Mouse (Mus musculus) kidney, embryonic 16.5 days (tissue): ENCODE measurements around the gene Cftr. TPM values are rescaled to one million over a fixed set of nuclear protein-coding genes. Genes with fewer than 3 reads are reported as not detected.

Experiments
- ATAC-seq: fragments of 200-750 bp; cut with Nextera tagmentation; 2 replicates; pipeline ENCODE4 v1.8.0; 2017; ENCODE audit warnings: moderate TSS enrichment; ENCODE audit not compliant: low FRiP score, low TSS enrichment
- H3K27ac ChIP-seq: fragments of 300-500 bp; sonication (generic); 2 replicates; pipeline ENCODE4 v1.5.1; 2014; ENCODE audit warnings: low read length
- H3K27me3 ChIP-seq: fragments of 300-500 bp; sonication (generic); 2 replicates; pipeline ENCODE4 v1.6.1; 2014; ENCODE audit warnings: low read length, control low read depth, mixed read lengths; ENCODE audit not compliant: insufficient read depth
- H3K36me3 ChIP-seq: fragments of 300-500 bp; sonication (generic); 2 replicates; pipeline ENCODE4 v1.6.1; 2014; ENCODE audit warnings: low read length, control low read depth, mixed read lengths; ENCODE audit not compliant: insufficient read depth
- H3K4me1 ChIP-seq: fragments of 300-500 bp; sonication (generic); 2 replicates; pipeline ENCODE4 v1.6.1; 2014; ENCODE audit warnings: low read length, control low read depth, mixed read lengths; ENCODE audit not compliant: insufficient read depth
- H3K4me2 ChIP-seq: fragments of 300-500 bp; sonication (generic); replicated peaks from 2 replicates; pipeline ENCODE4 v1.6.1; 2014; ENCODE audit warnings: low read depth, low read length
- H3K4me3 ChIP-seq: fragments of 300-500 bp; sonication (generic); 2 replicates; pipeline ENCODE4 v1.5.1; 2014; ENCODE audit warnings: mild to moderate bottlenecking, low read length
- H3K9ac ChIP-seq: fragments of 300-500 bp; sonication (generic); replicated peaks from 2 replicates; pipeline ENCODE4 v1.6.1; 2014; ENCODE audit warnings: low read length
- H3K9me3 ChIP-seq: fragments of 300-500 bp; sonication (generic); 2 replicates; pipeline ENCODE4 v1.6.1; 2016; ENCODE audit warnings: low read length, control low read depth
- WGBS: fragments of 180-500 bp; shearing (Covaris S2); extraction: QIAGEN DNeasy Blood & Tissue Kit; methylation state at CpG from one replicate; pipeline ENCODE4 v1.1.7; 2014; 5-methylcytosine and 5-hydroxymethylcytosine counted together
- polyA plus RNA-seq: library from polyadenylated mRNA; unstranded; fragments of >200 nt; fragmentation: Nextera tagmentation; extraction: Ambion mirVana; gene quantifications from 2 replicates; pipeline ENCODE4 v1.2.1, GENCODE M21; 2015

Gene Cftr
- polyA plus RNA-seq, 1 experiment from 2014 or later: 4.8 TPM

DNA sequence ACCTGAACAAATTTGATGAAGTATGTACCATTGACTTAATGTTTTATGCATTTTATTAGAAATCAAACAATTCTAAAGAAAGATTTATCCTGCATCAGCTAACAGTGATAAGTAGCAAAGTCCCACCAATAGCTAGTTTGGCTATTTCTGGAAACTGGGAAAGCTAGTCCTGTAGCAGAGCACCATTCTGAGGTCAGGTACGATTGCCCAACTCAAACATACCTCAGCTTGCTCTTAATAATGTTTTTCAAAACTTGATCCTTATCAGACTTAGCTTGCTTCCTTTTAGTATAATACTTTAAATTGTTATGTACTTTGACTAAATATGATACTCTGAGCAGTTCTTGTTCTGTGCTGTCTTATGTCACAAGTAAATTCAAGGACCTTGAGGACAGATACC is 50.2 kb downstream of the Cftr start:
- Histone ChIP-seq H3K4me1 (no peaks in the 10 kb centered on the region), H3K4me2 (no peak overlapping the region), H3K9me3 (no peaks in the 10 kb centered on the region), H3K27ac (no peak overlapping the region), H3K27me3 (no peaks in the 10 kb centered on the region), H3K9ac (no peak overlapping the region), H3K36me3 (no peaks in the 10 kb centered on the region), H3K4me3 (no peak overlapping the region)
- ATAC-seq: no peak
- WGBS: 67% methylated on average over 1 of the region's 1 CpGs

GRCm38 (mm10) chr6:18223206-18223605 is 52.7 kb downstream of the Cftr start:
- Histone ChIP-seq H3K27me3 (no peaks in the 10 kb centered on the region), H3K9me3 (no peaks in the 10 kb centered on the region), H3K4me2 (no peak overlapping the region), H3K27ac (no peak overlapping the region), H3K9ac (no peak overlapping the region), H3K36me3 (no peaks in the 10 kb centered on the region), H3K4me1 (no peaks in the 10 kb centered on the region), H3K4me3 (no peak overlapping the region)
- no peak for ATAC-seq
- 96% methylated on average over 4 of the region's 4 CpGs for WGBS

DNA sequence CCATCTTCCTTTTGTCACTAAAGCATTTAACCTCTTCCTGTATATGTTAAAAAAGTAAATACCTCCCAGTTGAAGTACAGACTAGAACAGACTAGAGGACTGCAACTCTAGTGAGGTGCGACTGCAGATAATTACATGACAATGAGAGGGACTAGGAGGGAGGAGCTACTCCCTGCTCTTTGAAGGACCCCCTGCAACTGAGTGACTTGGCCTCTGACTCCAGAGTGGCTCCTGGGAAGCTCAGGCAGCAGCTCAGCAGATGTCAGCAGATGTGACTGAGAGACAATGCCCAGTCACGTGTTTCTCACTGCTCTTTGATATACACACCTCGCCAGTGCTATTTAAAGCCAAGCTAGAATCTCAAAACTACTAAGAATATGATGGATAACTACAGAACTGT is 54.7 kb downstream of the Cftr start:
- no peaks in the 10 kb centered on the region for H3K4me1 ChIP-seq
- 17% methylated on average over 3 of the region's 3 CpGs for WGBS
- no peak overlapping the region for H3K9ac ChIP-seq
- H3K27ac ChIP-seq: no peak overlapping the region
- no peak overlapping the region for H3K4me2 ChIP-seq
- H3K27me3 ChIP-seq: no peaks in the 10 kb centered on the region
- no peak for ATAC-seq
- H3K36me3 ChIP-seq: no peaks in the 10 kb centered on the region
- H3K9me3 ChIP-seq: no peaks in the 10 kb centered on the region
- no peak overlapping the region for H3K4me3 ChIP-seq

GRCm38 (mm10) chr6:18246495-18246894 is 76.0 kb downstream of the Cftr start:
- 59% methylated on average over 1 of the region's 1 CpGs for WGBS
- no peak overlapping the region for H3K9ac ChIP-seq
- no peak overlapping the region for H3K4me2 ChIP-seq
- ATAC-seq: no peak
- H3K27me3 ChIP-seq: no peaks in the 10 kb centered on the region
- H3K4me3 ChIP-seq: no peak overlapping the region
- H3K36me3 ChIP-seq: no peaks in the 10 kb centered on the region
- peaks cover 2% of the 10 kb centered on the region; the same call in 1 of the 2 replicates for H3K4me1 ChIP-seq
- no peaks in the 10 kb centered on the region for H3K9me3 ChIP-seq
- no peak overlapping the region for H3K27ac ChIP-seq

DNA sequence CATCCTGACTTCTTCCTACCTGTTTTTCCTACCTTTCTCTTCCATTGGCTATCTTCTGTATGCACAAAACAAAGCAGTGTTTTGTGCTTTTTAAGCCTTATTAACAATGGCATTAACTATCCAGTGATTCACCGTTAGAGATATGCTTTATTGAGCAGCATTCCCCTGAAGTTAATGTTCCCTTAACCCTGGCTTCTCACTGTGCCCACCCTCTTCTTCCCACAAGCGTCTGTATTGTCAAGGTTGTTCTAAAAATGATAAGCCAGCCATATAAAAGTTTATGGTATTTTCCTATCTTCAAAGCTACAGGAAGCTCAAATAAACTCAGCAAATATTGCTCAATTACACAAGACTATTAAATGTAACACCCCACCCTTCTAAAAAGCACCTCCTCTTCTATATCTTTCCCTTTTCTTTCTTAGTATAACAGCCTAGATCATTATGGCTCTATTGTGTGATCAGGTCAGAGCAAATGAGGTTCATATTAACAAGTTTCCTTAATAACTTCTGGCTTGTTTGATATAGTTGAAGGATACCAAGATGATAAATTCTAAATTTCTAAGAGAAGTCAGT is 77.5 kb downstream of the Cftr start:
- H3K36me3 ChIP-seq: no peaks in the 10 kb centered on the region
- H3K4me1 ChIP-seq: peaks cover 2% of the 10 kb centered on the region; the same call in 1 of the 2 replicates
- 19% methylated on average over 2 of the region's 2 CpGs for WGBS
- no peak overlapping the region for H3K4me3 ChIP-seq
- H3K4me2 ChIP-seq: no peak overlapping the region
- no peak for ATAC-seq
- H3K9ac ChIP-seq: no peak overlapping the region
- H3K9me3 ChIP-seq: no peaks in the 10 kb centered on the region
- no peaks in the 10 kb centered on the region for H3K27me3 ChIP-seq
- no peak overlapping the region for H3K27ac ChIP-seq

- 15% methylated on average over 4 of the region's 4 CpGs for WGBS
Measured at GRCm38 (mm10) chr6:18248464-18248863, 78.0 kb downstream of the Cftr start.

DNA sequence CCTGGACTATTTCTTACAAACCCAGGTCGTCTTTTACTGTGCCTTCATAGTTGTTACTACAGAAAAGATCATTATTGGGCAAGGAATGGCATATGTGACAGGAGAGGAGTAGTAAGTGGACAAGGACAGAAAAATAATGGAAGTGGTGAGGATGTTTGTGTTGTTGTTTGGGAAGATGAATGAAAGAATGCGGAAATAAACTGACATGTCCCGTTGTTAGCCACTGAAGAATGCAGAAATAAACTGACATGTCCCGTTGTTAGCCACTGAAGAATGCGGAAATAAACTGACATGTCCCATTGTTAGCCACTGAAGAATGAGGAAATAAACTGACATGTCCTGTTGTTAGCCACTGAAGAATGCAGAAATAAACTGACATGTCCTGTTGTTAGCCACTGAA is 84.1 kb downstream of the Cftr start:
- Histone ChIP-seq H3K27me3 (no peaks in the 10 kb centered on the region), H3K9ac (no peak overlapping the region), H3K27ac (no peak overlapping the region), H3K36me3 (no peaks in the 10 kb centered on the region), H3K4me2 (no peak overlapping the region), H3K4me1 (peaks cover 2% of the 10 kb centered on the region; the same call in 1 of the 2 replicates), H3K4me3 (no peak overlapping the region), H3K9me3 (no peaks in the 10 kb centered on the region)
- no peak for ATAC-seq
- 72% methylated on average over 5 of the region's 5 CpGs for WGBS

More at GRCm38 (mm10) chr6:18248464-18248863, 78.0 kb downstream of the Cftr start:
- Histone ChIP-seq H3K4me1 (peaks cover 2% of the 10 kb centered on the region; the same call in 1 of the 2 replicates), H3K27ac (no peak overlapping the region), H3K27me3 (no peaks in the 10 kb centered on the region), H3K9me3 (no peaks in the 10 kb centered on the region), H3K4me3 (no peak overlapping the region), H3K4me2 (no peak overlapping the region), H3K36me3 (no peaks in the 10 kb centered on the region), H3K9ac (no peak overlapping the region)
- ATAC-seq: no peak

GRCm38 (mm10) chr6:18270983-18271382 is 100.5 kb downstream of the Cftr start:
- no peaks in the 10 kb centered on the region for H3K4me1 ChIP-seq
- no peak overlapping the region for H3K4me3 ChIP-seq
- H3K36me3 ChIP-seq: no peaks in the 10 kb centered on the region
- no peaks in the 10 kb centered on the region for H3K27me3 ChIP-seq
- H3K27ac ChIP-seq: no peak overlapping the region
- no peaks in the 10 kb centered on the region for H3K9me3 ChIP-seq
- no peak overlapping the region for H3K4me2 ChIP-seq
- ATAC-seq: no peak
- 47% methylated on average over 1 of the region's 1 CpGs for WGBS
- H3K9ac ChIP-seq: no peak overlapping the region

DNA sequence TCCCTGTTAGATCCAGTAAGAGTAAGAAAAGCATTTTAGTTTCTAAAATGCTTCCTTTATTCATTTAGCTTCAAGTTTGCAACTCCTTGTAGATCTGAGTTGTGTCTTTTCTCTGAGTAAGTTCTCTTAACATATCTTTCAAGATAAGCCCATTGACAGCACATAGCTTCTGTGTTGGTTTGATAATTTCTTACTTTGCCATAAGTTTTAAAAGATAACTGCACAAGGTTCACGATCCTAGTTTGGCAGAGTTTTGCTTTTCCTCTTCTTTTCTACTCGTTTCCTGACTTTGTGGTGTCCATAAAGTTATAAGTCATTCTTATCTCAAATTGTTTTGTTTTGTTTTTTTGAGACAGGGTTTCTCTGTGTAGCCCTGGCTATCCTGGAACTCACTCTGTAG is 130.3 kb downstream of the Cftr start:
- H3K4me1 ChIP-seq: no peaks in the 10 kb centered on the region
- 62% methylated on average over 2 of the region's 2 CpGs for WGBS
- no peaks in the 10 kb centered on the region for H3K27me3 ChIP-seq
- no peak overlapping the region for H3K4me3 ChIP-seq
- H3K36me3 ChIP-seq: no peaks in the 10 kb centered on the region
- no peaks in the 10 kb centered on the region for H3K9me3 ChIP-seq
- no peak for ATAC-seq
- no peak overlapping the region for H3K9ac ChIP-seq
- no peak overlapping the region for H3K27ac ChIP-seq
- H3K4me2 ChIP-seq: no peak overlapping the region

DNA sequence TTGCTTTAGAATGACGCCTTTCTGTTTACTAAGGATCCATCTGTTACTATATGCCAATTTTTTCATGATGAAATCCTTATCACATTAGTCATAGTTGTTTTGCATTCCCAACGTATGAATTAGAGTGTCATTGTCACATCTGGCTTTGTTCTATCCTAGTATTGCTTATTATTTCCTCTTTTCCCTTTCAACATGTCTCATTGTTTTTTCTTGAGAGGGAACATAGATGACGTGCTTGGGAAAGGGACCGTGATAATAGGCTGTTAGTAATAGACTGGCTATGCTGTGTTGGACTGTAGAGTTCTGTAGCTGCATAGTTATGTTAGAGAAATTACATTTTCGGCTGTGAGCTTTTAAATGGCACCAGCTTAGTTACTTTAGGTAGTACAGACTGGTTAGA is 131.6 kb downstream of the Cftr start:
- H3K4me1 ChIP-seq: no peaks in the 10 kb centered on the region
- H3K4me3 ChIP-seq: no peak overlapping the region
- H3K9ac ChIP-seq: no peak overlapping the region
- H3K27ac ChIP-seq: no peak overlapping the region
- H3K27me3 ChIP-seq: no peaks in the 10 kb centered on the region
- no peak for ATAC-seq
- no peak overlapping the region for H3K4me2 ChIP-seq
- H3K9me3 ChIP-seq: no peaks in the 10 kb centered on the region
- 81% methylated on average over 5 of the region's 5 CpGs for WGBS
- H3K36me3 ChIP-seq: no peaks in the 10 kb centered on the region
